Mouse (Mus musculus) limb, embryonic 11.5 days (tissue): ENCODE measurements around the gene Bnip2. TPM values are rescaled to one million over a fixed set of nuclear protein-coding genes. Genes with fewer than 3 reads are reported as not detected.
"Not testable (repeated sequence)": the region's sequence is repeated elsewhere in the genome, so short reads cannot be mapped to it uniquely, and the experiment has no call there.

ENCODE experiments used
- ATAC-seq: fragments of 200-750 bp; cut with Nextera tagmentation; 2 replicates; pipeline ENCODE4 v1.8.0; 2017; ENCODE audit warnings: low read depth; ENCODE audit not compliant: insufficient number of reproducible peaks, low FRiP score, low TSS enrichment
- DNase-seq: peaks from one replicate; pipeline ENCODE4 v3.0.0-alpha.2; 2015; ENCODE audit warnings: low spot score
- H3K27ac ChIP-seq: fragments of 300-500 bp; sonication (generic); replicated peaks from 2 replicates; pipeline ENCODE4 v1.5.1; 2014; ENCODE audit warnings: low read depth, mild to moderate bottlenecking, low read length
- H3K27me3 ChIP-seq: fragments of 300-500 bp; sonication (generic); 2 replicates; pipeline ENCODE4 v1.6.1; 2014; ENCODE audit warnings: mild to moderate bottlenecking, low read length, mixed read lengths; ENCODE audit not compliant: control insufficient read depth, insufficient read depth
- H3K36me3 ChIP-seq: fragments of 300-500 bp; sonication (generic); 2 replicates; pipeline ENCODE4 v1.6.1; 2014; ENCODE audit warnings: mild to moderate bottlenecking, low read length, moderate library complexity, mixed read lengths; ENCODE audit not compliant: control insufficient read depth, insufficient read depth
- H3K4me1 ChIP-seq: fragments of 300-500 bp; sonication (generic); 2 replicates; pipeline ENCODE4 v1.6.1; 2014; ENCODE audit warnings: low read length, mixed read lengths; ENCODE audit not compliant: control insufficient read depth, insufficient read depth
- H3K4me2 ChIP-seq: fragments of 300-500 bp; sonication (generic); 2 replicates; pipeline ENCODE4 v1.6.1; 2014; ENCODE audit warnings: low read depth, mild to moderate bottlenecking, moderate library complexity; ENCODE audit not compliant: severe bottlenecking
- H3K4me3 ChIP-seq: fragments of 300-500 bp; sonication (generic); 2 replicates; pipeline ENCODE4 v1.5.1; 2014; ENCODE audit warnings: low read depth, low read length
- H3K9ac ChIP-seq: fragments of 300-500 bp; sonication (generic); 2 replicates; pipeline ENCODE4 v1.6.1; 2014; ENCODE audit warnings: mild to moderate bottlenecking, low read length
- H3K9me3 ChIP-seq: fragments of 300-500 bp; sonication (generic); 2 replicates; pipeline ENCODE4 v1.6.1; 2016; ENCODE audit warnings: low read length; ENCODE audit not compliant: control insufficient read depth
- WGBS: fragments of 180-500 bp; shearing (Covaris S2); extraction: QIAGEN DNeasy Blood & Tissue Kit; methylation state at CpG from one replicate; pipeline ENCODE4 v1.1.7; 2014; 5-methylcytosine and 5-hydroxymethylcytosine counted together
- polyA plus RNA-seq: library from polyadenylated mRNA; unstranded; fragments of >200 nt; fragmentation: Nextera tagmentation; extraction: Ambion mirVana; gene quantifications from 2 replicates; pipeline ENCODE4 v1.2.1, GENCODE M21; 2014

The Bnip2 gene
- polyA plus RNA-seq, 1 experiment from 2014 or later, result 113 TPM

- peak within 1 kb of the TSS; percentile 91 for H3K27ac ChIP-seq
- WGBS, result 1% methylated on average over 55 of the region's 57 CpGs
These were observed 23.2 kb downstream of the Bnip2 start, which contains the start of gene Gtf2a2 for GRCm38 (mm10) chr9:70012408-70012901. Gene Gtf2a2, plus strand, starts transcription at chr9:70012550.

DNA sequence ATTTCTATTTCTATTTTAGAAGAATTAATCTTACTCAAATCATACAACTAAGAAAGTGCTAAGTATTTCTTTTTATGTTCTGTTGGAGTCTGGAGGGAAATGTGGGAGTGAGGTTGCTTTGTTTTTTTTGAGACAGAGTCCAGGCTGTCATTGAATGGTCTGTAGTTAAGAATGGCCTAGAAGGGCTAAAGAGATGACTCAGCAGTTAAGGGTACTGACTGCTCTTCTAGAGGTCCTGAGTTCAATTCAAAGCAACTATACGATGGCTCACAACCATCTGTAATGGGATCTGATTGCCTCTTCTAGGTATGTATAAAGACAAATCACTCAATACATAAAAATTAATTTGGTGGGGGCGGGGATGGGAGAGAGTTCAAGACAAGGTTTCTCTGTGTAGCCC is 26.4 kb downstream of the Bnip2 start:
- no peak for ATAC-seq
- Histone ChIP-seq H3K27me3 (no peaks in the 10 kb centered on the region), H3K4me2 (no peak overlapping the region), H3K9ac (no peak overlapping the region), H3K9me3 (no peaks in the 10 kb centered on the region), H3K4me1 (peaks cover 6% of the 10 kb centered on the region; the same call in 1 of the 2 replicates), H3K36me3 (no peaks in the 10 kb centered on the region), H3K4me3 (no peak overlapping the region), H3K27ac (no peak overlapping the region)
- no peak for DNase-seq
- WGBS, result 90% methylated on average over 2 of the region's 2 CpGs

More at GRCm38 (mm10) chr9:70012408-70012901, 23.2 kb downstream of the Bnip2 start, which contains the start of gene Gtf2a2:
- ATAC-seq (peak; percentile 94), DNase-seq (peak; percentile 97)
- Histone ChIP-seq H3K4me2 (peak within 1 kb of the TSS; percentile 67), H3K36me3 (peaks cover 6% of the 10 kb centered on the region; the same call in 1 of the 2 replicates), H3K27me3 (no peaks in the 10 kb centered on the region), H3K4me3 (peak within 1 kb of the TSS; percentile 86), H3K9me3 (no peaks in the 10 kb centered on the region), H3K9ac (peak within 1 kb of the TSS; percentile 93), H3K4me1 (peaks cover 6% of the 10 kb centered on the region; the same call in 1 of the 2 replicates)

DNA sequence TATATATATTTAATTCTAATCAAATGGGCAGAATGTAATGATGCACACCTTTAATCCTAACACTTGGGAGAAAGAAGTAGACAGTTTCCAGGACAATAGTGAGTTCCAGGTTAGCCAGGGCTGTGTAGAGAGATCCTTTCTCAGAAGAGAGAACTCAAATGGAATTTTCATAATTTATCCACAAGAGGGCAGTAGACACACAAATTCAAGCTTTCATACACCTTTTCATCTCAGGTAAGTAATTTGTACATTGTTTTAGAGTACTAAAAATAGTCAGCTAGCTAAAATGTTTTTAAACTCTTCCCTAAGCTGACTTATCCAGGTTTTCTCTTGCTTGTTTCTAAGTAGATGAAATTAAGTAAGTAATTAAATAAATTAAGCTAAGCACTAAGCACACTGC is 29.6 kb downstream of the Bnip2 start:
- Histone ChIP-seq H3K4me2 (no peak overlapping the region), H3K27me3 (no peaks in the 10 kb centered on the region), H3K27ac (no peak overlapping the region), H3K4me1 (peaks cover under 1% of the 10 kb centered on the region; the same call in 1 of the 2 replicates), H3K4me3 (no peak overlapping the region), H3K9ac (no peak overlapping the region), H3K36me3 (0 out of 2 replicates have a peak, but pooled peaks cover 2% of the 10 kb centered on the region), H3K9me3 (no peaks in the 10 kb centered on the region)
- ATAC-seq (no peak), DNase-seq (no peak)

DNA sequence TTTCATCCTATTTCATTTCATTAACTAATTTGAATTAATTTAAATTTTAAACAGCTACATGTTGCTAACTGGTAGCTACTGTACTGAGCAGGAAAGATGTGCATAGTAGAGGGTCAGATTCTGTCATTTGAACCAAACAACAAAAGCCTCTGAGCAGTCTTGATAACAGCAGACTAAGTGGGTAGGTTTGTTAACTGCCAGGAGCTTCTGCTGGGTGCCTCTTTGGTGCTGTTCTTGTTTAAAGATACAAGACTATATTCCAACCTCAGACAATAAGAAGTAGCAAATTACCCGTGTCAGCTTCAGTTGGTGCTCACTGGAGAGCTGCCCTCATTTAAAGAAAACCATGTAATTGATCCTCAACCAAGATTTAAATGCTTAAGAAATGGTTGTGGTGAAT is 32.3 kb downstream of the Bnip2 start:
- Histone ChIP-seq H3K9me3 (no peaks in the 10 kb centered on the region; the same call in 1 of the 2 replicates), H3K9ac (no peak overlapping the region), H3K27ac (no peak overlapping the region), H3K36me3 (0 out of 2 replicates have a peak, but pooled peaks cover 2% of the 10 kb centered on the region), H3K4me1 (no peaks in the 10 kb centered on the region), H3K4me3 (no peak overlapping the region), H3K4me2 (no peak overlapping the region), H3K27me3 (no peaks in the 10 kb centered on the region)
- DNase-seq (no peak), ATAC-seq (no peak)
- 92% methylated on average over 1 of the region's 1 CpGs for WGBS

- Histone ChIP-seq H3K27me3 (no peaks in the 10 kb centered on the region), H3K4me2 (no peak overlapping the region), H3K4me3 (no peak overlapping the region), H3K36me3 (0 out of 2 replicates have a peak, but pooled peaks cover 2% of the 10 kb centered on the region), H3K4me1 (no peaks in the 10 kb centered on the region), H3K9me3 (no peaks in the 10 kb centered on the region; the same call in 1 of the 2 replicates), H3K9ac (no peak overlapping the region), H3K27ac (no peak overlapping the region)
- DNase-seq, result no peak
- WGBS, result 91% methylated on average over 4 of the region's 4 CpGs
- ATAC-seq, result no peak
These were observed 32.8 kb downstream of the Bnip2 start for GRCm38 (mm10) chr9:70022083-70022482.

DNA sequence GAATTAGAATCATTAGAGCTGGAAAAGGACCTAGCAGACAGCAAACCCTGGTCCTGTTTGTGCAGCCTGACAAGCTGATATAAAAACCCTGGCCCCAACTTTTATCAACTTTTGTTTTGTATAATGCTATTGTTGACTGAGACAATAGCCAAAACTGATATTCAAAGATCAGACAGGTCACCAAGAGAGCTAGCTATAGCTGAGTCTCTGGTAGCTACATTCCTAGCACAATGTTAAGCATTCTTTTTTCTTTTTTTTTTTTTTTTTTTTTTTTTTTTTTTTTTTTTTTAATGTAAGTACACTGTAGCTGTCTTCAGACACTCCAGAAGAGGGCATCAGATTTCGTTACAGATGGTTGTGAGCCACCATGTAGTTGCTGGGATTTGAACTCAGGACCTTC is 34.3 kb downstream of the Bnip2 start:
- H3K27me3 ChIP-seq, H3K27ac ChIP-seq, H3K4me1 ChIP-seq, H3K36me3 ChIP-seq, H3K4me2 ChIP-seq, DNase-seq, H3K4me3 ChIP-seq, H3K9ac ChIP-seq, ATAC-seq, H3K9me3 ChIP-seq: not testable (repeated sequence)
- 89% methylated on average over 1 of the region's 1 CpGs for whole genome bisulfite sequencing

GRCm38 (mm10) chr9:70024648-70025047 is 35.4 kb downstream of the Bnip2 start:
- Histone ChIP-seq H3K4me3 (no peak overlapping the region), H3K4me2 (no peak overlapping the region), H3K9ac (no peak overlapping the region), H3K36me3 (0 out of 2 replicates have a peak, but pooled peaks cover 2% of the 10 kb centered on the region), H3K27ac (no peak overlapping the region), H3K27me3 (no peaks in the 10 kb centered on the region), H3K4me1 (no peaks in the 10 kb centered on the region), H3K9me3 (no peaks in the 10 kb centered on the region; the same call in 1 of the 2 replicates)
- ATAC-seq, result no peak
- no peak for DNase-seq

GRCm38 (mm10) chr9:70025365-70026012 is 36.2 kb downstream of the Bnip2 start:
- DNase-seq (no peak), ATAC-seq (no peak)
- Histone ChIP-seq H3K27me3 (no peaks in the 10 kb centered on the region), H3K9me3 (no peaks in the 10 kb centered on the region; the same call in 1 of the 2 replicates), H3K9ac (no peak overlapping the region), H3K27ac (no peak overlapping the region), H3K36me3 (0 out of 2 replicates have a peak, but pooled peaks cover 2% of the 10 kb centered on the region), H3K4me2 (no peak overlapping the region), H3K4me1 (no peaks in the 10 kb centered on the region), H3K4me3 (no peak overlapping the region)
- 85% methylated on average over 2 of the region's 2 CpGs for WGBS
